Mouse (Mus musculus) liver, embryonic 18 days (tissue): Measurements from ENCODE around the gene Rpl3. TPM values are rescaled to one million over a fixed set of nuclear protein-coding genes. Genes with fewer than 3 reads are reported as not detected.

ENCODE experiments used
- polyA plus RNA-seq: library from polyadenylated mRNA; depleted of rRNA; stranded (reverse); fragments of >200 nt; gene quantifications from 2 replicates; pipeline ENCODE4 v1.2.3, GENCODE M21; 2012; rRNA removed

Rpl3 gene
- polyA plus RNA-seq: 547 and 625 TPM in 2 replicates

DNA sequence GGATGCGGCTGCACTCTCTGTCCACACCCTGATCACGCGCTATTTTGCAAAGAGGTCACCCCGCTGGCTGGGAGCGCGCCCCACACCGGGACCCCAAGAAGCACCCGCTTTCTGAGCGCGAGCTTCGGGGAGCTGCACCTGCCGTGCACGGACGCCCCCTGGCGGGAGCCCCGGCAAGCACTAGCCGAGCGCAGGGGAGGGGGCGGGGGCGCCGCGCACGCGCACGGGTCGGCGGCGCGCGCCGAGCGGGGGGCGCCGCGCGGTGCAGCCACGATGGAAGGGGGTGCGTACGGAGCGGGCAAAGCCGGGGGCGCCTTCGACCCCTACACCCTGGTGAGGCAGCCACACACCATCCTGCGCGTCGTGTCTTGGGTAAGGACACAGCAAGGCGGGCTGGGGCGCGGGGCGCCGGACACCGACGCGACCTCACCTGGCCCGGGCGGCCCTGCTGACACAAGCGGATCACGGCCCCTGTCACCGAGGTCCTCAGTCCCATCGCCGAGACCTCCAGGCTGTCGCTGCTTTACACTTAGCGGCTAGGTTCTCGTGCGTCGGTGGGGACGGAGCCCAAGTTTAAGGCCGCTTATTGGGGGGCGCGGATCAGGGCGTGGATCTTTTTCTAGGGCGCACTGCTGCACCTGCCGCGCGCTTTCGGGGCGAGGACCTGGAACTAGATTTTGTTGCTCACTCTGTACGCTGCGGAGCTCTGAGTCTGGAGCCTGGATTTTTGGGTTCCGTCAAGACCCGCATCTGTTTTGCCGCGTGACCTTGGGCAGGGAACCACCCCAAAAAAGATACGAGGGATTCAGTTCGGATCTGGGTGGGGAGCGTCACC, at the start of gene Rpl3, which contains the start of gene Syngr1:
Gene Rpl3, minus strand, starts transcription at position 748 of the 835 bp plus-strand sequence.
Gene Syngr1, plus strand, starts transcription at position 214 of the 835 bp plus-strand sequence.

GRCm38 (mm10) chr15:80132993-80133586, 41.4 kb upstream of the Rpl3 start, which contains the start of gene Tab1:
TSS of gene Tab1 (plus strand) at chr15:80133127.

Other genes starting within 250 kb of the Rpl3 start
- gene Apobec3, start 200.2 kb downstream of the Rpl3 start, polyA plus RNA-seq: 31.2 and 32.9 TPM in 2 replicates
- gene Cbx7, start 120.7 kb downstream of the Rpl3 start, polyA plus RNA-seq: 2.4 and 3.2 TPM in 2 replicates
- gene Pdgfb, start 76.9 kb downstream of the Rpl3 start, polyA plus RNA-seq: 1.7 and 1.8 TPM in 2 replicates
- gene Syngr1, start 534 bp downstream of the Rpl3 start, polyA plus RNA-seq: 8.7 and 8.8 TPM in 2 replicates
- 7.9 and 9.1 TPM in 2 replicates for gene Tab1, start 41.3 kb upstream of the Rpl3 start, polyA plus RNA-seq
- 0.50 and 0.60 TPM in 2 replicates for gene Mgat3, start 81.9 kb upstream of the Rpl3 start, polyA plus RNA-seq
- gene Mief1, start 142.2 kb upstream of the Rpl3 start, polyA plus RNA-seq: 4.3 and 4.9 TPM in 2 replicates
- gene AC140267.1, start 144.0 kb upstream of the Rpl3 start, polyA plus RNA-seq: not detected in 2 replicates
- 178 and 201 TPM in 2 replicates for gene Atf4, start 163.3 kb upstream of the Rpl3 start, polyA plus RNA-seq
- 18.3 and 19.5 TPM in 2 replicates for gene Rps19bp1, start 172.4 kb upstream of the Rpl3 start, polyA plus RNA-seq
- under 0.01 and 0.01 TPM in 2 replicates for gene Cacna1i, start 195.4 kb upstream of the Rpl3 start, polyA plus RNA-seq